Mouse (Mus musculus) heart, postnatal 0 days (tissue): ENCODE data around the gene Aig1.

Source experiments
- CTCF ChIP-seq: IDR thresholded peaks from 2 replicates; pipeline ENCODE4 v1.5.1; 2016; ENCODE audit warnings: antibody characterized with exemption, control low read depth, low read depth
- EP300 ChIP-seq: IDR thresholded peaks from 2 replicates; pipeline ENCODE4 v1.6.1; 2016; ENCODE audit warnings: antibody characterized with exemption, low read depth

DNA sequence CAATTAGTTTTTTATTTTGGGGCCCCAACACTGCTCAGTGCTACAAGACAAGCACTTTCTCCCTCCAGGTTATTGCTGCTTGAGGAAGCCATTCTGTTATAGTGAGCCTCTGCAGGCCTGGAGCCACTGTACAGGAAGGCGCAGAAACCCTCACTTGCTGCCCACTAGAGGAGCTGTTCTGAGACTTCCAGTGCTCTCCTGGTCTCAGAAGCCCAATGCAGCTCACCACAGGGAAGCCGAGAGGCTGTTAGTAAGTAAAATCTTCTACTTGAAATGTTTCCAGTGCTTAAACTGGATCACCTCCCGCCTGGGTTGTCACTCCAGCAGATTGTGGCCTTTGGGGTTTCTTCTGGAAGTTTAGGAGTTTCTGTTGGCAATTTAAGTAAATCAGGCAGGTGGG is 186.2 kb downstream of the Aig1 start:
- TF ChIP-seq CTCF (peak; percentile 57), EP300 (no peak)
